Mouse (Mus musculus): ENCODE measurements around the gene Gale. TPM values are rescaled to one million over a fixed set of nuclear protein-coding genes. Genes with fewer than 3 reads are reported as not detected.

Gene Gale
- polyA plus RNA-seq (2012; ENCODE audit: low replicate concordance) = 13.9 and 30.1 TPM in 2 replicates

GRCm38 (mm10) chr4:135963457-135964193 is at the start of gene Gale:
Gene Gale (plus strand): TSS chr4:135963727.

GRCm38 (mm10) chr4:135920304-135921241 is 43.0 kb upstream of the Gale start, which contains the start of gene Fuca1:
Gene Fuca1 (plus strand): TSS chr4:135920735.

GRCm38 (mm10) chr4:135946278-135946658 is 17.3 kb upstream of the Gale start, which contains the start of gene Hmgcl:
Gene Hmgcl (plus strand): TSS chr4:135946448.

GRCm38 (mm10) chr4:135972556-135972906 is 9.0 kb downstream of the Gale start, which contains the start of gene Lypla2:
Gene Lypla2 (minus strand): TSS chr4:135972626.

GRCm38 (mm10) chr4:135986943-135987710 is 23.6 kb downstream of the Gale start, which contains the start of gene Pithd1:
Gene Pithd1 (minus strand): TSS chr4:135987264.

Other genes with a start within 250 kb of the Gale start
- gene Il22ra1, start 235.6 kb upstream of the Gale start, polyA plus RNA-seq (2012; ENCODE audit: low replicate concordance) = not detected in 2 replicates
- gene Myom3, start 204.0 kb upstream of the Gale start, polyA plus RNA-seq (2012; ENCODE audit: low replicate concordance) = 0.07 and 0.09 TPM in 2 replicates
- gene Srsf10, start 108.0 kb upstream of the Gale start, polyA plus RNA-seq (2012; ENCODE audit: low replicate concordance) = 373 and 452 TPM in 2 replicates
- gene Pnrc2, start 89.9 kb upstream of the Gale start, polyA plus RNA-seq (2012; ENCODE audit: low replicate concordance) = 1.2 and 6.1 TPM in 2 replicates
- gene Cnr2, start 68.3 kb upstream of the Gale start, polyA plus RNA-seq (2012; ENCODE audit: low replicate concordance) = 2.5 and 9.4 TPM in 2 replicates
- 11.8 and 14.9 TPM in 2 replicates for gene Fuca1, start 43.0 kb upstream of the Gale start, polyA plus RNA-seq (2012; ENCODE audit: low replicate concordance)
- gene Hmgcl, start 17.3 kb upstream of the Gale start, polyA plus RNA-seq (2012; ENCODE audit: low replicate concordance) = 17.4 and 32.0 TPM in 2 replicates
- 401 and 495 TPM in 2 replicates for gene Lypla2, start 8.9 kb downstream of the Gale start, polyA plus RNA-seq (2012; ENCODE audit: low replicate concordance)
- 20.6 and 96.9 TPM in 2 replicates for gene Pithd1, start 23.5 kb downstream of the Gale start, polyA plus RNA-seq (2012; ENCODE audit: low replicate concordance)
- gene Eloa, start 58.0 kb downstream of the Gale start, polyA plus RNA-seq (2012; ENCODE audit: low replicate concordance) = 4.6 and 6.3 TPM in 2 replicates
- gene Rpl11, start 89.7 kb downstream of the Gale start, polyA plus RNA-seq (2012; ENCODE audit: low replicate concordance) = 692 and 1,423 TPM in 2 replicates
- 15.8 and 17.4 TPM in 2 replicates for gene Id3, start 179.8 kb downstream of the Gale start, polyA plus RNA-seq (2012; ENCODE audit: low replicate concordance)
- 235 and 238 TPM in 2 replicates for gene E2f2, start 208.7 kb downstream of the Gale start, polyA plus RNA-seq (2012; ENCODE audit: low replicate concordance)
- 0.20 and 0.22 TPM in 2 replicates for gene Asap3, start 242.6 kb downstream of the Gale start, polyA plus RNA-seq (2012; ENCODE audit: low replicate concordance)